18 mouse cellular contexts compared by ENCODE assay signal in genomic region chr14:48585820-48586219, GRCm38 (mm10).
"Had no signal": no experiment of that assay in that cellular context is flagged by ENCODE, and none has a peak within 500 bp of the region (broad histone marks: within the 10 kb centered on the region; RNA-seq: fewer than 3 reads in every experiment).

No protein-coding gene starts in this region.

- H3K27ac ChIP-seq: lung, embryonic 15.5 days; macrophage; midbrain, embryonic 13.5 days; midbrain, embryonic 15.5 days; neural tube, embryonic 12.5 days; stomach, embryonic 15.5 days; stomach, postnatal 0 days had no signal

- H3K4me2 ChIP-seq: lung, embryonic 15.5 days; midbrain, embryonic 11.5 days; midbrain, embryonic 13.5 days; midbrain, embryonic 15.5 days; neural tube, embryonic 12.5 days; stomach, embryonic 15.5 days had no signal

- H3K9ac ChIP-seq: liver, postnatal 0 days; lung, embryonic 15.5 days; midbrain, embryonic 13.5 days; midbrain, embryonic 15.5 days; neural tube, embryonic 12.5 days; stomach, embryonic 15.5 days had no signal

- H3K36me3 ChIP-seq: lung, embryonic 15.5 days; midbrain, embryonic 13.5 days; midbrain, embryonic 15.5 days; neural tube, embryonic 12.5 days; stomach, embryonic 15.5 days had no signal

- ATAC-seq: liver, postnatal 0 days; lung, postnatal 0 days; midbrain, embryonic 13.5 days; midbrain, embryonic 15.5 days had no signal

- H3K27me3 ChIP-seq: megakaryocyte, embryonic 14.5 days; midbrain, embryonic 13.5 days; midbrain, embryonic 15.5 days; neural tube, embryonic 12.5 days; stomach, embryonic 15.5 days had no signal

- H3K4me3 ChIP-seq: lung, embryonic 15.5 days; megakaryocyte, embryonic 14.5 days; midbrain, embryonic 13.5 days; midbrain, embryonic 15.5 days; neural tube, embryonic 12.5 days; stomach, embryonic 15.5 days had no signal

- H3K9me3 ChIP-seq: lung, embryonic 15.5 days; megakaryocyte, embryonic 14.5 days; midbrain, embryonic 13.5 days; midbrain, embryonic 15.5 days; neural tube, embryonic 12.5 days; stomach, embryonic 15.5 days had no signal

- H3K4me1 ChIP-seq: lung, embryonic 15.5 days; megakaryocyte, embryonic 14.5 days; midbrain, embryonic 15.5 days; neural tube, embryonic 12.5 days; stomach, embryonic 15.5 days had no signal

- DNase-seq: liver, postnatal 0 days; lung, adult 2 months; lung, postnatal 14 days; lung, postnatal 36 days; right cerebral cortex, postnatal 14 days; thymus, adult 18-20 months; thymus, postnatal 14 days; thymus, postnatal 36 days had no signal
